Mouse (Mus musculus): ENCODE data around the gene Endov. TPM values are rescaled to one million over a fixed set of nuclear protein-coding genes. Genes with fewer than 3 reads are reported as not detected.

Gene Endov
- polyA plus RNA-seq, 1 experiment, result 18.8 TPM

DNA sequence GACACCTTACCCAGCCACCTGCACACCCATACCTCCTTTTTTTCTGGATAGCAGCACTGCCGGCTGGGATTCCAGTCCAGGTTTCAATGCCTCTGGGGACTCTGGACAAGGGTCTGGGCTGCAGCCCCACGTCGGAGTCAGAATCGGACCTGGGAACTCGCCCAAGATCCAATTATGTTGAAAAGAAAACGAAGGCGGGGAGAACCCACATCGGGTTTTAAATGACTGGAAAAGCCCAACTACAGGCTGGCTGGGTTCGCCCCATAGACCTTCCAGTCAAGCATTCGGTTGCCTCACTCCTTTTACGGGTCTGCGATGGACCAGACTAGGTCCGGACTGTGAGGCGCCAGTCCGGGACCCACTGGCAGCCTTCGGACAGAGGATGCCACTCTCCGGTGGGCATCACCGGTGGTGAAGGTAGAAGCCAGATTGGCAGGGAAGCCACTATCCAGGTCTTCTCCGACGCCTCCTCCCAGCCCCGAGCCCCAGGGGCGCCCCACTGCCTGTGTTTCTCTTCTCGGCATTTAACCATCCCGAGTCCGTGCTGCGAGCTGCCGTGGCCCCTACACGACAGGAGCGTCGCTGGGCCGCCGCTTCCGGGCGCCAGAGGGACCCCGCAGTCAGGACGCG is 57.7 kb downstream of the Endov start:
- TF ChIP-seq GATA1 (IDR thresholded peaks at IDR 0.05; ENCODE audit: low read length), result no peak

DNA sequence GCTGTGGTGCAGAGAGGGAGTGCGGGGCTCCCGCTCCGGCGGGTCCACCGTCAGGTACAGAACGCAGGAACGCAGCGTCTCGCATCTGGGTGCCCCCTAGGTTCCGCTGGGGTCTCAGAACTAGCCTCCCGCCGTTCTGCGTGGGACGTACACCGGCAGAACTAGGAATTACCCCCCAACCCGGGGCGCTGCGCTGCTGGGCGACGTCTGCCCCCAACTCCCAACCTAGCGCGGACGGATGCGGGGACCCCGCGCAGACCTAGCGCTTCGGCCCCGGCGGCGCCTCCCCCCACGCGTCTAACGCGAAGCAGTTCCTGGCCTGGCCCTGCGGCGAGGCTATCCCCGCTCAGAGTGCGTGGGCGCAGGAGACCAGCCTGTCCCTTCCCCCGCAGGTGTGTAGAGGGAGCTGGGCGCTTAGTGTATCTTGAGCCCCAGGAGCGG is 58.2 kb downstream of the Endov start:
- TF ChIP-seq GATA1 (IDR thresholded peaks at IDR 0.05; ENCODE audit: low read length), result no peak

GRCm38 (mm10) chr11:119550546-119551335 is 59.6 kb downstream of the Endov start:
- no peak for TF ChIP-seq GATA1 (IDR thresholded peaks at IDR 0.05; ENCODE audit: low read length)

- TF ChIP-seq GATA1 (IDR thresholded peaks at IDR 0.05; ENCODE audit: low read length), result no peak
Measured at GRCm38 (mm10) chr11:119551468-119551867, 60.3 kb downstream of the Endov start.

DNA sequence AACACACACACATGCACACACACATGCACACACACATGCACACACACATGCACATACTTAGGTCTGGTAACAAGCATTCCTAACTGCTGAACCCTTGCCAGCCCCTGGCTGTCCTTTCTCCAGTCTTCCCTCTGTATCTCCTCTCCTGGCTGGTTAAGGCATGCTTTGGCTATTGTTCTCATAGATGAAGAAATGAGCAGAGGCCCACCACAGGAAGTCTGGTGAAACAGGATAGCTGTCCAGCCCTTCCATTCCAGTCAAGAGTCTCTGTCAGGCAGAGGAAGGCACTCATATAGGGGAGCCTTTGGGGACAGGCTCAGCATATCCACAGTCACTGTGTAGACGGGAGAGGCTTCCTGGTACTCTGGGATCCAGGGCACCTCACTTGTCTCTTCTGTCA is 61.2 kb downstream of the Endov start:
- no peak for TF ChIP-seq GATA1 (IDR thresholded peaks at IDR 0.05; ENCODE audit: low read length)

- no peak for TF ChIP-seq GATA1 (IDR thresholded peaks at IDR 0.05; ENCODE audit: low read length)
Measured at GRCm38 (mm10) chr11:119552902-119553802, 62.0 kb downstream of the Endov start.

DNA sequence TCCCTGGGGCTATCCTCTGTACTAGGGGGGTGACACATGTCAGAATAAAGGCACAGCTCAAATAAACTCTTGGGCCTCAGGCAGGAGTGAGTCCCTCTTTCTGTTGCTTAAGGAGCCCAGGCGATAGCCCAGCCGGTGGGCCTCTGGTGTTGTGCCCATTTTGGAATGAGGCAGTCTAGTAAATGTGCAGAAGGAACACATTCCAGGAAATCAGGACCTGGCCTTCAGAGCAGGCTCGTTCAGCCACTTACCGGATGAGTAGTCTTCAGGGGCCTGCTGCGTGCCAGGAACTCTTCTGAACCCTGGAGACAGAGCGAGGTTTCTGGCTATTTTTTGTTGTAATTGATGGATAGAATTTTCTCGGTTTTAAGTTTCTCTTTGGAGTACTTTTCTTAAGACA is 63.6 kb downstream of the Endov start:
- no peak for TF ChIP-seq GATA1 (IDR thresholded peaks at IDR 0.05; ENCODE audit: low read length)

- no peak for TF ChIP-seq GATA1 (IDR thresholded peaks at IDR 0.05; ENCODE audit: low read length)
Measured at GRCm38 (mm10) chr11:119555170-119555569, 64.0 kb downstream of the Endov start.

DNA sequence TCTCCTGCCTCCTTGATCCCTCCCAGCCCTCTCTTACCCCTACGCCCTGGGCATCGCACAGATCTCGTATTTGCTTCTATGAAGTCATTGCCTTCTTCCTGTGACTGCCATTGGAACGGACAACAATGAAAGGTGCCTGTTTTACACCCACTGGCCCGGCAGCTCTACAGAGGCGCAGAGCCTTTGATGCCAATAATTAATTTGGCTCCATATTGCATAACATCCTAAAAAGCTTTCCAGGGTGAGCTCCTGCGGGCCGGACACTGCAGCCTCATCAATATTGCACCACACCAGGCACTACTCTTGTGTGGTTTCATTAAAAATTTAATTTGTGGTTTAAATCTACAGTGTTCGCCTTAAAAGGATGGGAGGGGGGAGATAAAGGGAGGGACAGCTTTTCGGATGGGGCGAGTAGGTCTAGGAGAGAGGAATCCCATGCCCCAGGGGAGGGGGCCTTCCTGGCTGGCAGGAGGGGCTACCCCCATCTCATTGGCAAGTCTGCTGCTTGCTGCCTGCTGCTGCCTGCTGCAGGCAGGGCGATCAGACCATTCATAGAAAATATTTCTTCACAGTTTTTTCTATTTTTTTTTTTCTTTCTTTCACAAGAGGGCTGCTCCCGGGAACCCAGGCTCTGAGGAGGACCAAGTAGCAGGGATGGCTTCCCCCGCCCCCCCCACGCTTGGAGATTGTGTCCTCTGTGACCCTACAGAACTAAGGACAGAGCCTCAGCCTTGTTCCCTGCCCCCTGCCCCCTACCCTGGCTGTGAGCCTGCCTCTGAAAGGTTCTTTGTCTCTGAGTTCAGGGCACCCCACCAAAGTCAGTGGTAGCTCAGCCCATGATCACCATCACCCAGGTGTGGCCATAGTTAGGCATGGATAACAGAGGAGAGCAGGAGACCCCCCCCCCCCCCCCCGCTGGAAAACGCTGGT is 67.1 kb downstream of the Endov start:
- no peak for TF ChIP-seq GATA1 (IDR thresholded peaks at IDR 0.05; ENCODE audit: low read length)

- TF ChIP-seq GATA1 (IDR thresholded peaks at IDR 0.05; ENCODE audit: low read length), result no peak
Measured at GRCm38 (mm10) chr11:119558870-119559610, 67.9 kb downstream of the Endov start.

Other genes starting within 250 kb of the Endov start
- gene Gaa, start 223.5 kb upstream of the Endov start, polyA plus RNA-seq (2012), result 82.6 and 123 TPM in 2 replicates
- gene Eif4a3, start 191.3 kb upstream of the Endov start, polyA plus RNA-seq (2012), result 210 and 240 TPM in 2 replicates
- gene Card14, start 183.6 kb upstream of the Endov start, polyA plus RNA-seq (2012), result not detected in 2 replicates
- 28.8 and 33.0 TPM in 2 replicates for gene Sgsh, start 135.8 kb upstream of the Endov start, polyA plus RNA-seq (2012)
- gene Slc26a11, start 135.8 kb upstream of the Endov start, polyA plus RNA-seq (2012), result 2.4 and 2.7 TPM in 2 replicates
- 2.2 and 3.0 TPM in 2 replicates for gene Rnf213, start 98.2 kb upstream of the Endov start, polyA plus RNA-seq (2012)
- not detected in 2 replicates for gene Nptx1, start 56.4 kb downstream of the Endov start, polyA plus RNA-seq (2012)
- gene Rptor, start 111.6 kb downstream of the Endov start, polyA plus RNA-seq (2012), result 66.1 and 69.4 TPM in 2 replicates

Measured in G1E-ER4 (cell line).